Mouse (Mus musculus) thymus, postnatal 0 days (tissue): Measurements from ENCODE around the gene Ppp2r3c. TPM values are rescaled to one million over a fixed set of nuclear protein-coding genes. Genes with fewer than 3 reads are reported as not detected.
"Not testable (repeated sequence)": the region's sequence is repeated elsewhere in the genome, so short reads cannot be mapped to it uniquely, and the experiment has no call there.

Source experiments
- DNase-seq: peaks from one replicate; pipeline ENCODE4 v3.0.0-alpha.2; 2015; ENCODE audit warnings: low spot score
- polyA plus RNA-seq: library from polyadenylated mRNA; unstranded; fragments of >200 nt; fragmentation: Nextera tagmentation; extraction: Ambion mirVana; gene quantifications from 2 replicates; pipeline ENCODE4 v1.2.1, GENCODE M21; 2015

The Ppp2r3c gene
- polyA plus RNA-seq, 1 experiment from 2014 or later = 18.9 TPM

DNA sequence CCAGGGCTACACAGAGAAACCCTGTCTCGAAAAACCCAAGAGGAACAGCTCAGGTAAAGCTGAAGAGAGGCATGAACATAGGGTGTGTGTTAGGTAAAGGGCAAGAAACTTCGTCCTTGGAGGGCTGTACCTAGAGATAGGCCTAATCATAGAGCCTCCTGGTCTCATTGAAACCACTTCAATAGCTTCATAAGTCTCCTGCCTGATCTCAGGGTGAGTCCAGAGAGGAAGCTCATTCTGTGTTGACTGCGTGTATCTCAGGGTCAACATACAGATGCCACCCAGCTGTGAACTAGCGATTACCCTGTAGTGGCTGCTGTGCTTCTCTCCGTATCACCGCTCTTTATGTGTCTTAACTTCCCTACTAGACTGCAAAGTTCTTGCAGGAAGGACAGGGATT is 25.2 kb downstream of the Ppp2r3c start:
- DNase-seq = not testable (repeated sequence)

DNA sequence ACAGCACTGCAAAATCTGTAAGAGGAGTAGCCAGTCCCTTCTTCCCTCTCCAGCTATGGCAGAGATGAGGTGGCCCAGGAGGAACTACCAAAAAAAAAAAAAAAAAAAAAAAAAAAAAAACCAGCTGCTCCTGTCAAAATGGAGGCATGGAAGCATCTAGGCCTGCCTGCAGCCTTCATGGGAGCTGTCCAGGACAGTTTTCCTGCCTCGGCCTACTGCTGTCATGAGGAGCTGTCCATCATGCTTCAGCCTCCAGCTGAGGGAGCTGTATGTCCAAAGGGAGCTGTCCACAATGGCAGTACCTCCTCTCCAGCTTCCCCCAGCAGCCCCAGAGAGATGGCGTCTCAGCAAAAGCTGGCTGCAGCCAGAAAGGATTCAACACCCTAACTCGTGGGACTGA is 30.6 kb downstream of the Ppp2r3c start:
- no peak for DNase-seq

DNA sequence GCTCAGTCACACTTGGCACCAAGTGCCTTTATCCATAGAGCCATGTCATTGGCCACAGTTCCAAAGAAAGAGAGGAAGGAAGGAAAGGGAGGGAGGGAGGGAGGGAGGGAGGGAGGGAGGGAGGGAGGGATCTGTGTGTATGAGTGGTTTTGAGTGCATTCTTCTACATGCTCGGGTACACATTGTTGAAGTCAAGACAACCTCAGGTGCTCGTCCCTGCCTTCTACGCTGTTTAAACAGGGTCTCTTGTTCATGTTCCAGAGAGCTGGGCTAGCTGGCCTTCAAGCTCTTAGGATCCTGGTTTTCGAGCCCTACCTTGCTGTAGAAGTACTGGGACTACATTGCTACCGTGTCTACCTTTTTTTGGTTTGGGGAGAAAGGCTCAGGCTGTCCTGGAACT is 39.4 kb downstream of the Ppp2r3c start:
- DNase-seq = not testable (repeated sequence)

DNA sequence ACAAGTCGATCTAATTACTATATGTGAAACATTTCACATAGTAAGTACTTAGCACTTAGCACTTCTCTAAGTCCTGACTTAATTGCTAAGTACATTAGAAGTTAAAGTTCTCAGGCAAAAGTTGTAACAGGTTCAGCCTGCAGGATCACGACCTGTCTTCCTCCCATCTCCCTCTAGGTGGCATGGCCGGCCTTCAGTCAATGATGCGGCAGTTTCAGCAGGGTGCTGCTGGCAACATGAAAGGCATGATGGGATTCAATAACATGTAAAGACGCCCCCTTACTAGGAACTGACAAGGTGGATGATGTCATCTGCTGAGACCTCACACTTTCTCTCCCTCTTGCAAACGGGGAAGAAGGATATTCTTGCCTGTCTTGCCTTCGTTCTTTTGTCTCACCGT is 40.8 kb downstream of the Ppp2r3c start:
- DNase-seq = not testable (repeated sequence)

- not testable (repeated sequence) for DNase-seq
These were observed 60.6 kb downstream of the Ppp2r3c start for GRCm38 (mm10) chr12:55242243-55242642.

GRCm38 (mm10) chr12:55230520-55230861 is 72.3 kb downstream of the Ppp2r3c start:
- not testable (repeated sequence) for DNase-seq

GRCm38 (mm10) chr12:55229626-55230519 is 72.9 kb downstream of the Ppp2r3c start, which contains the start of gene Srp54c:
TSS of gene Srp54c (plus strand) at chr12:55230168.
- DNase-seq = not testable (repeated sequence)

Other genes starting within 250 kb of the Ppp2r3c start
- gene 2700097O09Rik, start 222.9 kb downstream of the Ppp2r3c start, polyA plus RNA-seq = 13.4 and 13.5 TPM in 2 replicates
- gene Srp54a, start 222.7 kb downstream of the Ppp2r3c start, polyA plus RNA-seq = 144 and 152 TPM in 2 replicates
- 20.9 and 25.9 TPM in 2 replicates for gene Fam177a, start 178.5 kb downstream of the Ppp2r3c start, polyA plus RNA-seq
- 63.4 and 66.1 TPM in 2 replicates for gene Srp54b, start 147.9 kb downstream of the Ppp2r3c start, polyA plus RNA-seq
- not detected in 2 replicates for gene 1700047I17Rik2, start 103.4 kb downstream of the Ppp2r3c start, polyA plus RNA-seq
- 72.5 and 81.4 TPM in 2 replicates for gene Srp54c, start 72.8 kb downstream of the Ppp2r3c start, polyA plus RNA-seq
- 16.0 and 16.2 TPM in 2 replicates for gene 1110008L16Rik, start 3.4 kb downstream of the Ppp2r3c start, polyA plus RNA-seq
- 720 and 727 TPM in 2 replicates for gene Psma6, start 81.2 kb upstream of the Ppp2r3c start, polyA plus RNA-seq
- 296 and 339 TPM in 2 replicates for gene Nfkbia, start 189.6 kb upstream of the Ppp2r3c start, polyA plus RNA-seq